Mouse (Mus musculus): ENCODE data around the gene Glyctk.
A peak's percentile ranks its signal among the peaks of the same experiment; 100 is the strongest.

Glyctk gene

GRCm38 (mm10) chr9:106147281-106147680 lies 10.7 kb downstream of the Glyctk start:
- no peak for DNase-seq (ENCODE audit: low read depth)

- no peak for DNase-seq (ENCODE audit: low read depth)
Observed at GRCm38 (mm10) chr9:106145582-106145981, 12.4 kb downstream of the Glyctk start.

- no peak for DNase-seq (ENCODE audit: low read depth)
Observed at GRCm38 (mm10) chr9:106144176-106144575, 13.8 kb downstream of the Glyctk start.

GRCm38 (mm10) chr9:106141955-106142354 lies 16.0 kb downstream of the Glyctk start:
- no peak for DNase-seq (ENCODE audit: low read depth)

- DNase-seq (ENCODE audit: low read depth): no peak
Observed at GRCm38 (mm10) chr9:106139763-106140162, 18.2 kb downstream of the Glyctk start.

GRCm38 (mm10) chr9:106137671-106138216 lies 20.2 kb downstream of the Glyctk start:
- no peak for DNase-seq (ENCODE audit: low read depth)

GRCm38 (mm10) chr9:106130250-106130649 lies 27.7 kb downstream of the Glyctk start:
- no peak for DNase-seq (ENCODE audit: low read depth)

- DNase-seq (ENCODE audit: low read depth): no peak
Observed at GRCm38 (mm10) chr9:106129072-106129471, 28.9 kb downstream of the Glyctk start.

- DNase-seq (ENCODE audit: low read depth): no peak
Observed at GRCm38 (mm10) chr9:106126786-106127251, 31.1 kb downstream of the Glyctk start.

- no peak for DNase-seq (ENCODE audit: low read depth)
Observed at GRCm38 (mm10) chr9:106123599-106123998, 34.3 kb downstream of the Glyctk start.

- DNase-seq (ENCODE audit: low read depth): no peak
Observed at GRCm38 (mm10) chr9:106119075-106119474, 38.9 kb downstream of the Glyctk start.

GRCm38 (mm10) chr9:106115801-106116424 lies 42.0 kb downstream of the Glyctk start:
- DNase-seq (ENCODE audit: low read depth): no peak

GRCm38 (mm10) chr9:106112770-106113423 lies 45.0 kb downstream of the Glyctk start:
- DNase-seq (ENCODE audit: low read depth): peak; percentile 40

GRCm38 (mm10) chr9:106106241-106106640 lies 51.7 kb downstream of the Glyctk start:
- DNase-seq (ENCODE audit: low read depth): no peak

- no peak for DNase-seq (ENCODE audit: low read depth)
Observed at GRCm38 (mm10) chr9:106104401-106104800, 53.5 kb downstream of the Glyctk start.
